Mouse (Mus musculus): ENCODE measurements at regions not wholly inside any gene's neighbourhood (a gene's known extent, or its start where the extent isn't known, plus 50 kb on each side); places are given as distances from the start of the nearest gene placed in this dataset.

DNA sequence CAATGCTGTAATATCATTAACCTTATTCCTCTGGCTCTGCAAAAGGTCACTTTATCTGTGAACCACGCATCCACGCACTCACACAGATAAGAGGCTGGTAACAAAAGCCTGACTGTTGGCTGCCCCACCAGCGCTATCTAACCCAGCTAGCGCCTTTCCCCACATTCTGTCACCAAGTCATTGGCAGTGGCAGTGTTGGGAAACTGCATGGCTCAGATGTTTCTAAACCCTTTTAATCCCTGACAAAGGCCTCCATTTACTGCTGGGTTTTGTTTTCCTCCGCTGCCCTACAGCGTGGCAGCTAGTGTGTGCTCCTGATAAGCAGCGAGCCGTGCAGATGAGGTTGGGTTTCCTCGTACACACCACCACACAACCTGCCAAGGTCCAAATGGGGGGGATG is 55.7 kb downstream of the Id4 start:
- WGBS: 36% methylated on average over 9 of the region's 9 CpGs
- H3K4me1 ChIP-seq (ENCODE audit: control insufficient read depth, insufficient read depth, low read length): no peaks in the 10 kb centered on the region
- H3K4me3 ChIP-seq (replicated peaks; ENCODE audit: insufficient read depth, low read depth, low read length): no peak overlapping the region
- H3K27me3 ChIP-seq (ENCODE audit: control insufficient read depth, insufficient read depth, low read length): no peaks in the 10 kb centered on the region
- TF ChIP-seq CTCF (IDR thresholded peaks at IDR 0.05; ENCODE audit: borderline replicate concordance, insufficient read depth, low read depth, low read length) (no peak), POLR2A (IDR thresholded peaks at IDR 0.05; ENCODE audit: borderline replicate concordance, insufficient read depth, low read length) (no peak)
- no peak overlapping the region for H3K27ac ChIP-seq (ENCODE audit: insufficient read depth, low read length)
- DNase-seq: no peak

GRCm38 (mm10) chr13:48317457-48317856 is 56.4 kb downstream of the Id4 start:
- peak in 1 of 2 experiments; percentile 2 for DNase-seq
- 22% methylated on average over 7 of the region's 7 CpGs for WGBS
- Histone ChIP-seq H3K4me3 (replicated peaks; ENCODE audit: insufficient read depth, low read depth, low read length) (no peak overlapping the region), H3K27ac (ENCODE audit: insufficient read depth, low read length) (no peak overlapping the region), H3K27me3 (ENCODE audit: control insufficient read depth, insufficient read depth, low read length) (no peaks in the 10 kb centered on the region), H3K4me1 (ENCODE audit: control insufficient read depth, insufficient read depth, low read length) (no peaks in the 10 kb centered on the region)
- no peak for TF ChIP-seq CTCF (IDR thresholded peaks at IDR 0.05; ENCODE audit: borderline replicate concordance, insufficient read depth, low read depth, low read length)
- no peak for TF ChIP-seq POLR2A (IDR thresholded peaks at IDR 0.05; ENCODE audit: borderline replicate concordance, insufficient read depth, low read length)

DNA sequence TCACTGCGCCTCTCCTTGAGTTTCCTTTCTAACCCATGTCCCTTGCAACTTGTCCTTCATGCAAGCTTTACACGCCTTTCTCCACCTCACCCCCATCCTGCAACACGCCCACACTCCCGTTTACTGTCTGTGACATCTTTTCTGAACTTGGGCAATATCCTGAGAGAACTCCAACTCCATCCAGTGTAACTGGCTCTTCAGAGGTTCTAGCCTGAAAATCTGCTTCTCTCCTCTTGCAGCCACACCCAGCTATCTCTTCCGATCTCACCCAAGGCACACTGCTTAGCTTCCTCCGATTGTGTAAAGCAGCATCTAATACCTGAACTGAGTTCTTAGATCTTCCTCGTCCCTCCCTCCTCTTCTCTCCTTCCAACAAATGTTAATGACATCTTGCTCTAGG is 58.0 kb downstream of the Id4 start:
- 91% methylated on average over 7 of the region's 7 CpGs for WGBS
- DNase-seq: no peak
- H3K27me3 ChIP-seq (ENCODE audit: control insufficient read depth, insufficient read depth, low read length): no peaks in the 10 kb centered on the region
- H3K27ac ChIP-seq (ENCODE audit: insufficient read depth, low read length): no peak overlapping the region
- no peak for TF ChIP-seq CTCF (IDR thresholded peaks at IDR 0.05; ENCODE audit: borderline replicate concordance, insufficient read depth, low read depth, low read length)
- TF ChIP-seq POLR2A (IDR thresholded peaks at IDR 0.05; ENCODE audit: borderline replicate concordance, insufficient read depth, low read length): no peak
- H3K4me3 ChIP-seq (replicated peaks; ENCODE audit: insufficient read depth, low read depth, low read length): no peak overlapping the region
- no peaks in the 10 kb centered on the region for H3K4me1 ChIP-seq (ENCODE audit: control insufficient read depth, insufficient read depth, low read length)

GRCm38 (mm10) chr13:48324290-48324718 is 63.3 kb downstream of the Id4 start:
- Histone ChIP-seq H3K27ac (ENCODE audit: insufficient read depth, low read length) (no peak overlapping the region), H3K27me3 (ENCODE audit: control insufficient read depth, insufficient read depth, low read length) (no peaks in the 10 kb centered on the region), H3K4me1 (ENCODE audit: control insufficient read depth, insufficient read depth, low read length) (no peaks in the 10 kb centered on the region), H3K4me3 (replicated peaks; ENCODE audit: insufficient read depth, low read depth, low read length) (no peak overlapping the region)
- WGBS: 4% methylated on average over 8 of the region's 8 CpGs
- peak; percentile 11 to 27 for DNase-seq
- TF ChIP-seq POLR2A (IDR thresholded peaks at IDR 0.05; ENCODE audit: borderline replicate concordance, insufficient read depth, low read length) (no peak), CTCF (IDR thresholded peaks at IDR 0.05; ENCODE audit: borderline replicate concordance, insufficient read depth, low read depth, low read length) (no peak)

DNA sequence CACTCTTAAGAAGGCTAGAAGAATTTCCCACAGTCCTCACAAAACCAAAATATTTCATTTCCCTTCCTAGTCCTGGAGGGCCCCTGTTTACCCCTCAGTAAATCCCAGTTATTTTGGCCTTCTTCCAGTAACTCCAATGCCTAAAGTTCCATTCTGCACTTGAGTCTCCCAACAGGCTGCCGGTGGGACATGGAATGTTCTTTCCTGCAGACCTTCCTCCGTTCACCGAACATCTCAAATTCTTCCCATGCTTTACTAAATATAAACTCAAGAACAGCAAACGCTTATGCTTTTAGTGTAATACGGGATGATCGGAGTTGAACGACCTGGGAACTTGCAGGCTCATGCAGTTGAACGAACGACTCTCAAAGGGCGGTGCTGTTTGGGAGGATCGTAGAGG is 69.6 kb downstream of the Id4 start:
- Histone ChIP-seq H3K4me1 (ENCODE audit: control insufficient read depth, insufficient read depth, low read length) (no peaks in the 10 kb centered on the region), H3K27me3 (ENCODE audit: control insufficient read depth, insufficient read depth, low read length) (no peaks in the 10 kb centered on the region), H3K4me3 (replicated peaks; ENCODE audit: insufficient read depth, low read depth, low read length) (no peak overlapping the region), H3K27ac (ENCODE audit: insufficient read depth, low read length) (no peak overlapping the region)
- 71% methylated on average over 11 of the region's 11 CpGs for WGBS
- TF ChIP-seq POLR2A (IDR thresholded peaks at IDR 0.05; ENCODE audit: borderline replicate concordance, insufficient read depth, low read length): no peak
- no peak for TF ChIP-seq CTCF (IDR thresholded peaks at IDR 0.05; ENCODE audit: borderline replicate concordance, insufficient read depth, low read depth, low read length)
- no peak for DNase-seq

DNA sequence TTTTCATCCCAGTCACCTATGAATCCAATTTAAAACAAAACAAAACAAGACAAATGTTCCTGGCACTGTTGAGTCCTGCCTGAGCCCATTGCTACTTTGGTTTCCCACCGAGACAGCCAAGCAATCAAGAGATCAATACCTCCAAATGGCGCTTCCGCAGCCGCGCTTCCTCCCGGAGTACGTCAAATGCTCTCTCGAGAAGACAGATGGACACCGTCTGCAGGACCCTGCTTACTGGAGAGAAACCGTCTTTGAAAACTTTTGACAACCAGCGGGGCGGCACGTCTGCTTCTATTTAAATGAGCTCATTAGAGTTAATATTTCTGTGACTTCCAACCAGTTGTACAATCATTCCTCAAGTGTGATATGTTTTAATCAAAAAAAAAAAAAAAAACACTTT is 75.1 kb downstream of the Id4 start:
- Histone ChIP-seq H3K4me1 (ENCODE audit: control insufficient read depth, insufficient read depth, low read length) (no peaks in the 10 kb centered on the region), H3K27ac (ENCODE audit: insufficient read depth, low read length) (no peak overlapping the region), H3K27me3 (ENCODE audit: control insufficient read depth, insufficient read depth, low read length) (no peaks in the 10 kb centered on the region), H3K4me3 (replicated peaks; ENCODE audit: insufficient read depth, low read depth, low read length) (no peak overlapping the region)
- DNase-seq: no peak
- WGBS: 30% methylated on average over 13 of the region's 13 CpGs
- no peak for TF ChIP-seq CTCF (IDR thresholded peaks at IDR 0.05; ENCODE audit: borderline replicate concordance, insufficient read depth, low read depth, low read length)
- TF ChIP-seq POLR2A (IDR thresholded peaks at IDR 0.05; ENCODE audit: borderline replicate concordance, insufficient read depth, low read length): no peak

DNA sequence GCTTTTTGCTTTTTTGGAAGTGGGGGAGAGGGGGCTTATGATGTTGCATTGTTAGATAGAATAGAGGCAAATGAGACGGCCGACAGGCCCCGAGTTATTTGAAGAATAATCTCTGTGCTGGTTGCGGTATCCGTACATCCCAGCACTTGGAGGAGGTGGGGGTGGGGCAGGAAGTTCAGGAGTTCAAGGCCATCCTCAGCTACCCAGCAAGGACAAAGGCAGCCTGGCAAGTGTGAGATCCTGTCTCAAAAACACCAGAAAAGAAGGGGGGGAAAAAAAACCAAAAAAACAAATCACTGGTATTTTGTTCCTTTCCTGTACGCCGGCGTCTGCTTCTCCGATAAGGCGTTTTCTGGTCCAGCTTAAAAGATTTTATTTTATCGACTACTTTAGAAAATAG is 75.6 kb downstream of the Id4 start:
- no peaks in the 10 kb centered on the region for H3K27me3 ChIP-seq (ENCODE audit: control insufficient read depth, insufficient read depth, low read length)
- WGBS: 78% methylated on average over 11 of the region's 11 CpGs
- H3K27ac ChIP-seq (ENCODE audit: insufficient read depth, low read length): no peak overlapping the region
- no peak for DNase-seq
- H3K4me3 ChIP-seq (replicated peaks; ENCODE audit: insufficient read depth, low read depth, low read length): no peak overlapping the region
- TF ChIP-seq POLR2A (IDR thresholded peaks at IDR 0.05; ENCODE audit: borderline replicate concordance, insufficient read depth, low read length): no peak
- TF ChIP-seq CTCF (IDR thresholded peaks at IDR 0.05; ENCODE audit: borderline replicate concordance, insufficient read depth, low read depth, low read length): no peak
- no peaks in the 10 kb centered on the region for H3K4me1 ChIP-seq (ENCODE audit: control insufficient read depth, insufficient read depth, low read length)

DNA sequence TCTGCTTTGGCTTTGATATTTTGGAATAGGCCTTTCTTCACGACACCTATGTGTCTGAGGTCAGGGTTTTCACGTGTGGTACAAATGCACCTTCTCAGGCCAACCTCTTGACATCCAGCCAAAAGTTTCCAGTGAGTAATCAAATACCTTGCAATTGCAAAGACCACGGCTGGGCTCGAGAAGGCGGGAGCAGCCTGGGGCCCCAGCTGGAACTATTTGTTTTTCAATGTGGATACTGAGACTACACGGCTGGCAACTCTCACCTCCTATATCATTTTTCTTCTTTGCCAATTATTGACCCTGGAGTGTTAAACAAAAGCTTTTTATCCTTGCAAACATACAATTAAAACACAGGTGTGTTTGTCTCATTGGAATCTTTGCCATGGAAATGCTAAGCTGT is 77.5 kb downstream of the Id4 start:
- DNase-seq: no peak
- TF ChIP-seq POLR2A (IDR thresholded peaks at IDR 0.05; ENCODE audit: borderline replicate concordance, insufficient read depth, low read length) (no peak), CTCF (IDR thresholded peaks at IDR 0.05; ENCODE audit: borderline replicate concordance, insufficient read depth, low read depth, low read length) (no peak)
- H3K27ac ChIP-seq (ENCODE audit: insufficient read depth, low read length): no peak overlapping the region
- 50% methylated on average over 6 of the region's 6 CpGs for WGBS
- H3K4me1 ChIP-seq (ENCODE audit: control insufficient read depth, insufficient read depth, low read length): no peaks in the 10 kb centered on the region
- no peaks in the 10 kb centered on the region for H3K27me3 ChIP-seq (ENCODE audit: control insufficient read depth, insufficient read depth, low read length)
- no peak overlapping the region for H3K4me3 ChIP-seq (replicated peaks; ENCODE audit: insufficient read depth, low read depth, low read length)

Measured in cerebellum, adult 2 months (tissue).